12 mouse cellular contexts compared by ENCODE assay signal in genomic region chr13:102103161-102103560, GRCm38 (mm10).
DNase-seq lines count a peak whose midpoint lies in the region; ATAC-seq lines count a peak whose summit lies in the region.
"Had no signal": no experiment of that assay in that cellular context is flagged by ENCODE, and none has a peak within 500 bp of the region (broad histone marks: within the 10 kb centered on the region; RNA-seq: fewer than 3 reads in every experiment).

No protein-coding gene starts in this region.

- peak; percentile 76 for ATAC-seq in megakaryocyte progenitor cell, adult 5-6 weeks (replicated peaks; ENCODE audit: poor library complexity)
- ATAC-seq in forebrain, embryonic 13.5 days: no peak
- ATAC-seq: inflammation-experienced regulatory T-cells, adult 6 months; midbrain, embryonic 13.5 days had no signal

- peak; percentile 46 to 63 for DNase-seq in cerebellum, postnatal 10 days
- no peak for DNase-seq in cerebellum, adult 11 months
- DNase-seq in left cerebral cortex, postnatal 4 days: peak; percentile 45
- no peak for DNase-seq in left cerebral cortex, adult 18-20 months (ENCODE audit: low spot score in 2 of 2)
- peak; percentile 49 for DNase-seq in NIH3T3 (ENCODE audit: low read depth)
- DNase-seq in adrenal gland, postnatal 25 days: no peak
- DNase-seq: cerebellum, adult 8-10 months had no signal

- no peak overlapping the region for H3K4me3 ChIP-seq in forebrain, embryonic 13.5 days
- H3K4me3 ChIP-seq: midbrain, embryonic 13.5 days; stomach, embryonic 15.5 days had no signal

- no peaks in the 10 kb centered on the region for H3K4me1 ChIP-seq in forebrain, embryonic 13.5 days
- H3K4me1 ChIP-seq: midbrain, embryonic 13.5 days; stomach, embryonic 15.5 days had no signal

- H3K9ac ChIP-seq in forebrain, embryonic 13.5 days: no peak overlapping the region
- H3K9ac ChIP-seq: midbrain, embryonic 13.5 days; stomach, embryonic 15.5 days had no signal

- no peak overlapping the region for H3K27ac ChIP-seq in forebrain, embryonic 13.5 days
- H3K27ac ChIP-seq: midbrain, embryonic 13.5 days; stomach, embryonic 15.5 days had no signal

- no peaks in the 10 kb centered on the region for H3K36me3 ChIP-seq in forebrain, embryonic 13.5 days (ENCODE audit: poor library complexity, severe bottlenecking)
- H3K36me3 ChIP-seq: midbrain, embryonic 13.5 days; stomach, embryonic 15.5 days had no signal

- intact Hi-C loops in left cerebral cortex, postnatal 4 days (cut with DNase I): no loop called here

- no peaks in the 10 kb centered on the region for H3K27me3 ChIP-seq in forebrain, embryonic 13.5 days
- H3K27me3 ChIP-seq: midbrain, embryonic 13.5 days; stomach, embryonic 15.5 days had no signal

- no peak overlapping the region for H3K4me2 ChIP-seq in forebrain, embryonic 13.5 days
- H3K4me2 ChIP-seq: midbrain, embryonic 13.5 days; stomach, embryonic 15.5 days had no signal

- no peaks in the 10 kb centered on the region for H3K9me3 ChIP-seq in forebrain, embryonic 13.5 days (replicated peaks)
- H3K9me3 ChIP-seq: midbrain, embryonic 13.5 days; stomach, embryonic 15.5 days had no signal

- 87% methylated on average over 1 of the region's 1 CpGs for WGBS in forebrain, embryonic 13.5 days

Comparison
In these comparisons a context has a peak if more than half of its experiments do, and no peak if none do; other contexts are left out.
1. DNase-seq: peak in cerebellum, postnatal 10 days (2 of 2), left cerebral cortex, postnatal 4 days (single experiment) and NIH3T3 (single experiment); none in cerebellum, adult 11 months (single experiment), left cerebral cortex, adult 18-20 months (0 of 2) and adrenal gland, postnatal 25 days (single experiment).